ENCODE assay signal across 8 mouse cellular contexts in the genomic region with DNA sequence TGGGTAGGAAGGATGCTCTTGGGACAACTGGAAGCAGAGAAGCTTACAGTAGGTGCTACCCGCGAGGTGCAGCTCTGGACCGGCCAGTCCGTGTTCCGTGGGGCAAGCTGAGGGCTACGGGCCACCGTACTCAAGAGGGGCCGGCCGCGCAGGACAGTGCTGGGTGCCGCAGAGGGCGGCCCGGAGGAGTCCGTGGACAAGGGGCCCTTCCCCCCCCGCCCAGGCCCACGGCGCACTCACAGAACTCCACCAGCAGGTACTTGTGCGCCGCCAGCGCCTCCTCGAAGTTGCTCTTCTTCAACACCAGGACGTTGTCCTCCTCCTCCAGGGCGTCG. TPM values are rescaled to one million over a fixed set of nuclear protein-coding genes. Genes with fewer than 3 reads are reported as not detected.
A peak's percentile ranks its signal among the peaks of the same experiment; 100 is the strongest.
DNase-seq lines count a peak whose midpoint lies in the region; ATAC-seq and TF ChIP-seq lines count a peak whose summit lies in the region.

No protein-coding gene starts in this region.

- peak; percentile 27 for DNase-seq in kidney, adult 9 months
- DNase-seq in kidney, postnatal 14 days, result no peak
- DNase-seq in spleen, postnatal 4 days (ENCODE audit: low spot score in 2 of 2), result no peak
- DNase-seq in frontal cortex, adult 2 months (ENCODE audit: extremely low spot score in 1 of 2, low spot score in 1 of 2), result no peak
- no peak for DNase-seq in gastrocnemius, postnatal 14 days

- TF ChIP-seq CTCF in bone marrow, adult 2 months (IDR thresholded peaks at IDR 0.05; ENCODE audit: control insufficient read depth, insufficient read depth, low read length), result no peak

- H3K27ac ChIP-seq in bone marrow, adult 2 months (ENCODE audit: control insufficient read depth, insufficient read depth, low read depth, low read length, poor library complexity), result peak overlapping the region; percentile 93
- H3K27ac ChIP-seq in hindbrain, embryonic 13.5 days, result peak overlapping the region; percentile 89
- H3K27ac ChIP-seq in midbrain, embryonic 12.5 days (replicated peaks), result peak overlapping the region; percentile 93

- peak overlapping the region; percentile 97 for H3K4me3 ChIP-seq in bone marrow, adult 2 months (replicated peaks; ENCODE audit: control insufficient read depth, low read depth, low read length)
- H3K4me3 ChIP-seq in hindbrain, embryonic 13.5 days, result peak overlapping the region; percentile 96
- H3K4me3 ChIP-seq in midbrain, embryonic 12.5 days, result peak overlapping the region; percentile 91

- peak; percentile 43; the same call in 1 of the 2 replicates for ATAC-seq in hindbrain, embryonic 13.5 days (ENCODE audit: low FRiP score)
- peak; percentile 53 for ATAC-seq in midbrain, embryonic 12.5 days (ENCODE audit: low FRiP score, low read depth)

- TF ChIP-seq POLR2A in bone marrow, adult 2 months (IDR thresholded peaks at IDR 0.05; ENCODE audit: borderline replicate concordance, control insufficient read depth, low read depth, low read length), result no peak

- peak overlapping the region; percentile 75 for H3K4me2 ChIP-seq in hindbrain, embryonic 13.5 days
- H3K4me2 ChIP-seq in midbrain, embryonic 12.5 days (replicated peaks), result peak overlapping the region; percentile 83

- WGBS in bone marrow, adult 2 months, result 1% methylated on average over 24 of the region's 24 CpGs
- under 1% methylated on average over 23 of the region's 24 CpGs for WGBS in hindbrain, embryonic 13.5 days
- WGBS in midbrain, embryonic 12.5 days, result 0% methylated on average over 24 of the region's 24 CpGs

- no peaks in the 10 kb centered on the region for H3K27me3 ChIP-seq in hindbrain, embryonic 13.5 days
- H3K27me3 ChIP-seq in midbrain, embryonic 12.5 days, result no peaks in the 10 kb centered on the region

- peaks cover 40% of the 10 kb centered on the region for H3K36me3 ChIP-seq in hindbrain, embryonic 13.5 days
- peaks cover 43% of the 10 kb centered on the region for H3K36me3 ChIP-seq in midbrain, embryonic 12.5 days

- intact Hi-C loops in gastrocnemius, postnatal 14 days (cut with DNase I; ENCODE audit: low total_unique reads), result no loop called here

- peak overlapping the region; percentile 95 for H3K9ac ChIP-seq in hindbrain, embryonic 13.5 days
- peak overlapping the region; percentile 90 for H3K9ac ChIP-seq in midbrain, embryonic 12.5 days (replicated peaks)

- H3K4me1 ChIP-seq in bone marrow, adult 2 months (ENCODE audit: control insufficient read depth, insufficient read depth, low read length), result peaks cover 3% of the 10 kb centered on the region; the same call in 1 of the 2 replicates
- peaks cover 28% of the 10 kb centered on the region for H3K4me1 ChIP-seq in hindbrain, embryonic 13.5 days (replicated peaks)
- H3K4me1 ChIP-seq in midbrain, embryonic 12.5 days, result peaks cover 24% of the 10 kb centered on the region

- H3K9me3 ChIP-seq in hindbrain, embryonic 13.5 days, result no peaks in the 10 kb centered on the region
- H3K9me3 ChIP-seq in midbrain, embryonic 12.5 days, result no peaks in the 10 kb centered on the region

RNA-seq across cellular contexts. Expression of a gene that starts 0.7 kb away (rescaled TPM):
- 86.5 and 236 TPM in 2 replicates for polyA plus RNA-seq in bone marrow, adult 2 months (2011; ENCODE audit: insufficient read depth, insufficient read length, low replicate concordance, missing spikeins)
- polyA plus RNA-seq in hindbrain, embryonic 13.5 days (2015; fragmentation: Nextera tagmentation; extraction: Ambion mirVana), result 289 and 294 TPM in 2 replicates
- polyA plus RNA-seq in midbrain, embryonic 12.5 days (2016; fragmentation: Nextera tagmentation; extraction: Ambion mirVana), result 384 and 418 TPM in 2 replicates
- 103 and 109 TPM in 2 replicates for polyA plus RNA-seq in frontal cortex, adult 2 months (2012; rRNA removed)
- 100 to 1,000 TPM; 264 to 301 TPM for total RNA-seq in gastrocnemius, postnatal 14 days (2021)

RNA-seq across cellular contexts. Expression of a gene that starts 9.0 kb away (rescaled TPM):
- polyA plus RNA-seq in bone marrow, adult 2 months (2011; ENCODE audit: insufficient read depth, insufficient read length, low replicate concordance, missing spikeins), result 112 and 172 TPM in 2 replicates
- polyA plus RNA-seq in hindbrain, embryonic 13.5 days (2015; fragmentation: Nextera tagmentation; extraction: Ambion mirVana), result 471 and 481 TPM in 2 replicates
- polyA plus RNA-seq in midbrain, embryonic 12.5 days (2016; fragmentation: Nextera tagmentation; extraction: Ambion mirVana), result 504 and 557 TPM in 2 replicates
- polyA plus RNA-seq in frontal cortex, adult 2 months (2012; rRNA removed), result 408 and 428 TPM in 2 replicates
- 100 to 1,000 TPM; 118 to 144 TPM for total RNA-seq in gastrocnemius, postnatal 14 days (2021)

RNA-seq across cellular contexts. Expression of a gene that starts 21.5 kb away (rescaled TPM):
- polyA plus RNA-seq in bone marrow, adult 2 months (2011; ENCODE audit: insufficient read depth, insufficient read length, low replicate concordance, missing spikeins), result not detected in 2 replicates
- not detected in 2 replicates for polyA plus RNA-seq in hindbrain, embryonic 13.5 days (2015; fragmentation: Nextera tagmentation; extraction: Ambion mirVana)
- not detected in 2 replicates for polyA plus RNA-seq in midbrain, embryonic 12.5 days (2016; fragmentation: Nextera tagmentation; extraction: Ambion mirVana)
- not detected in 2 replicates for polyA plus RNA-seq in frontal cortex, adult 2 months (2012; rRNA removed)
- 100 to 1,000 TPM; 159 to 234 TPM for total RNA-seq in gastrocnemius, postnatal 14 days (2021)

RNA-seq across cellular contexts. Expression of a gene that starts 22.9 kb away (rescaled TPM):
- 72.1 and 86.5 TPM in 2 replicates for polyA plus RNA-seq in bone marrow, adult 2 months (2011; ENCODE audit: insufficient read depth, insufficient read length, low replicate concordance, missing spikeins)
- polyA plus RNA-seq in hindbrain, embryonic 13.5 days (2015; fragmentation: Nextera tagmentation; extraction: Ambion mirVana), result 234 and 241 TPM in 2 replicates
- 212 and 232 TPM in 2 replicates for polyA plus RNA-seq in midbrain, embryonic 12.5 days (2016; fragmentation: Nextera tagmentation; extraction: Ambion mirVana)
- polyA plus RNA-seq in frontal cortex, adult 2 months (2012; rRNA removed), result 153 and 174 TPM in 2 replicates
- 10 to 100 TPM; 31.1 to 33.3 TPM for total RNA-seq in gastrocnemius, postnatal 14 days (2021)

RNA-seq across cellular contexts. Expression of a gene that starts 25.8 kb away (rescaled TPM):
- polyA plus RNA-seq in bone marrow, adult 2 months (2011; ENCODE audit: insufficient read depth, insufficient read length, low replicate concordance, missing spikeins), result 165 and 174 TPM in 2 replicates
- 267 and 290 TPM in 2 replicates for polyA plus RNA-seq in hindbrain, embryonic 13.5 days (2015; fragmentation: Nextera tagmentation; extraction: Ambion mirVana)
- 652 and 655 TPM in 2 replicates for polyA plus RNA-seq in midbrain, embryonic 12.5 days (2016; fragmentation: Nextera tagmentation; extraction: Ambion mirVana)
- polyA plus RNA-seq in frontal cortex, adult 2 months (2012; rRNA removed), result 46.3 and 53.0 TPM in 2 replicates
- total RNA-seq in gastrocnemius, postnatal 14 days (2021), result 10 to 100 TPM; 44.6 to 60.9 TPM
